Comparison of ENCODE assay signal across 10 mouse cellular contexts in genomic region chr14:124222447-124222846, GRCm38 (mm10).
DNase-seq lines count a peak whose midpoint lies in the region; ATAC-seq and TF ChIP-seq lines count a peak whose summit lies in the region.
"Had no signal": no experiment of that assay in that cellular context is flagged by ENCODE, and none has a peak within 500 bp of the region (broad histone marks: within the 10 kb centered on the region; RNA-seq: fewer than 3 reads in every experiment).

No protein-coding gene starts in this region.

- H3K27ac ChIP-seq in hindbrain, embryonic 11.5 days (ENCODE audit: low read depth, low read length): no peak overlapping the region
- H3K27ac ChIP-seq in hindbrain, embryonic 16.5 days (ENCODE audit: low read depth, low read length): no peak overlapping the region
- H3K27ac ChIP-seq in thymus, adult 2 months (ENCODE audit: control insufficient read depth, insufficient read depth, low read length): no peak overlapping the region
- H3K27ac ChIP-seq: neural tube, embryonic 13.5 days had no signal

- no peaks in the 10 kb centered on the region for H3K9me3 ChIP-seq in hindbrain, embryonic 11.5 days (ENCODE audit: control insufficient read depth, low read length)
- H3K9me3 ChIP-seq in hindbrain, embryonic 16.5 days (ENCODE audit: control insufficient read depth, low read length): no peaks in the 10 kb centered on the region
- H3K9me3 ChIP-seq: neural tube, embryonic 13.5 days had no signal

- H3K36me3 ChIP-seq in hindbrain, embryonic 11.5 days (ENCODE audit: control insufficient read depth, insufficient read depth, low read length): no peaks in the 10 kb centered on the region
- no peaks in the 10 kb centered on the region for H3K36me3 ChIP-seq in hindbrain, embryonic 16.5 days (ENCODE audit: control insufficient read depth, insufficient read depth, low read length)
- no peaks in the 10 kb centered on the region for H3K36me3 ChIP-seq in thymus, adult 2 months (ENCODE audit: control insufficient read depth, insufficient read depth, low read length)
- H3K36me3 ChIP-seq: neural tube, embryonic 13.5 days had no signal

- TF ChIP-seq POLR2A in brain, embryonic 14.5 days (IDR thresholded peaks at IDR 0.05; ENCODE audit: borderline replicate concordance, extremely low read depth, insufficient read depth, insufficient read length, poor library complexity, severe bottlenecking): no peak
- no peak for TF ChIP-seq POLR2A in thymus, adult 2 months (IDR thresholded peaks at IDR 0.05; ENCODE audit: control insufficient read depth, extremely low read depth, insufficient read depth, low read length, poor library complexity)

- DNase-seq in hindbrain, embryonic 11.5 days (ENCODE audit: low spot score): peak; percentile 40
- DNase-seq in A20 (ENCODE audit: low read depth, low spot score): peak; percentile 37
- peak; percentile 69 for DNase-seq in brain, embryonic 14.5 days (ENCODE audit: low read depth)
- peak; percentile 17 for DNase-seq in layer of hippocampus, adult 9-11 months
- DNase-seq in thymus, adult 2 months: no peak
- DNase-seq in urinary bladder, adult 2 months (ENCODE audit: low spot score): no peak
- no peak for DNase-seq in ovary, adult 18-20 months (ENCODE audit: low spot score)

- ATAC-seq in hindbrain, embryonic 11.5 days (ENCODE audit: low FRiP score): peak; percentile 78
- no peak for ATAC-seq in hindbrain, embryonic 16.5 days

- WGBS in hindbrain, embryonic 11.5 days: 52% methylated on average over 1 of the region's 1 CpGs
- 16% methylated on average over 1 of the region's 1 CpGs for WGBS in hindbrain, embryonic 16.5 days
- WGBS in thymus, adult 2 months: 30% methylated on average over 1 of the region's 1 CpGs

- no peaks in the 10 kb centered on the region for H3K27me3 ChIP-seq in hindbrain, embryonic 11.5 days (ENCODE audit: control insufficient read depth, insufficient read depth, low read length)
- H3K27me3 ChIP-seq in hindbrain, embryonic 16.5 days (replicated peaks; ENCODE audit: control insufficient read depth, insufficient read depth, low read length): no peaks in the 10 kb centered on the region
- H3K27me3 ChIP-seq in thymus, adult 2 months (ENCODE audit: control insufficient read depth, insufficient read depth, low read length): no peaks in the 10 kb centered on the region
- H3K27me3 ChIP-seq: neural tube, embryonic 13.5 days had no signal

- H3K4me2 ChIP-seq in hindbrain, embryonic 11.5 days (replicated peaks; ENCODE audit: low read depth, low read length): no peak overlapping the region
- H3K4me2 ChIP-seq in hindbrain, embryonic 16.5 days (ENCODE audit: low read length): no peak overlapping the region
- H3K4me2 ChIP-seq: neural tube, embryonic 13.5 days had no signal

- no peak overlapping the region for H3K9ac ChIP-seq in hindbrain, embryonic 11.5 days (ENCODE audit: low read depth, low read length)
- H3K9ac ChIP-seq in hindbrain, embryonic 16.5 days (ENCODE audit: low read depth, low read length): no peak overlapping the region
- H3K9ac ChIP-seq: neural tube, embryonic 13.5 days had no signal

- H3K4me3 ChIP-seq in hindbrain, embryonic 11.5 days (ENCODE audit: low read depth, low read length): no peak overlapping the region
- no peak overlapping the region for H3K4me3 ChIP-seq in hindbrain, embryonic 16.5 days (ENCODE audit: low read length)
- no peak overlapping the region for H3K4me3 ChIP-seq in thymus, adult 2 months (ENCODE audit: control insufficient read depth, insufficient read depth, low read length)
- H3K4me3 ChIP-seq: erythroblast, embryonic 14.5 days; neural tube, embryonic 13.5 days had no signal

- H3K4me1 ChIP-seq in hindbrain, embryonic 11.5 days (replicated peaks; ENCODE audit: control insufficient read depth, insufficient read depth, low read length): no peaks in the 10 kb centered on the region
- H3K4me1 ChIP-seq in hindbrain, embryonic 16.5 days (ENCODE audit: control insufficient read depth, insufficient read depth, low read depth, low read length): no peaks in the 10 kb centered on the region
- H3K4me1 ChIP-seq in thymus, adult 2 months (replicated peaks; ENCODE audit: control insufficient read depth, insufficient read depth, low read length): no peaks in the 10 kb centered on the region
- H3K4me1 ChIP-seq: neural tube, embryonic 13.5 days had no signal

- 0 out of 2 replicates have a peak, but pooled peaks have one; percentile 2 for TF ChIP-seq CTCF in brain, embryonic 14.5 days (IDR thresholded peaks at IDR 0.05; ENCODE audit: borderline replicate concordance, extremely low read depth, insufficient read depth, insufficient read length)
- no peak for TF ChIP-seq CTCF in thymus, adult 2 months (IDR thresholded peaks at IDR 0.05; ENCODE audit: borderline replicate concordance, control insufficient read depth, extremely low read depth, insufficient read depth, low read length, poor library complexity)

Comparison
In these comparisons a context has a peak if more than half of its experiments do, and no peak if none do; other contexts are left out.
1. DNase-seq: peak in hindbrain, embryonic 11.5 days (single experiment), A20 (single experiment), brain, embryonic 14.5 days (single experiment) and layer of hippocampus, adult 9-11 months (single experiment); none in thymus, adult 2 months (single experiment), urinary bladder, adult 2 months (single experiment) and ovary, adult 18-20 months (single experiment).